Mouse (Mus musculus): ENCODE measurements around the gene E130309D02Rik.
A peak's percentile ranks its signal among the peaks of the same experiment; 100 is the strongest.

Gene E130309D02Rik

GRCm38 (mm10) chr5:143268985-143269362 lies 46.2 kb downstream of the E130309D02Rik start:
- no peak for DNase-seq (ENCODE audit: low spot score in 2 of 2)

GRCm38 (mm10) chr5:143266794-143267193 lies 48.4 kb downstream of the E130309D02Rik start:
- no peak for DNase-seq (ENCODE audit: low spot score in 2 of 2)

GRCm38 (mm10) chr5:143265409-143265808 lies 49.8 kb downstream of the E130309D02Rik start:
- no peak for DNase-seq (ENCODE audit: low spot score in 2 of 2)

DNA sequence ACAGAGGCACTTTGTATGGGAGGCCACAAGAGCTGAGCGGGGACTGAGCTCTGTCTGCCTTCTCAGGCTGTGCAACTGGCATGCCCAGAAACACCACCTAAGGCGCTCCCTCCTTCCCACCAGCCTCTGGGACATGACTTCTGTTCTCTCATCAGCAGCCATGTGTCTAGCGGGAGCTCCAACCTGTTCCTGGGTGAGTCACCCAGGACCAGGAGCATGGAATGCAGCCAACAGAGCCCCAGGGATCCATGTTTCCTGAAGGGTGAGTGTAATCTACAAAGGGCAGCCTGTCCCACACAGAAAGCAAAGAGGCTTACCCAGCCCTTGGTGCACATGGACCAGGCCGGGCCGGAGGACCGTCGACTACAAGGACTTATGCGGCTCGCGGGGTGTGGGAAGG lies 50.5 kb downstream of the E130309D02Rik start:
- DNase-seq (ENCODE audit: low spot score in 2 of 2) = no peak

GRCm38 (mm10) chr5:143261636-143262035 lies 53.5 kb downstream of the E130309D02Rik start:
- DNase-seq (ENCODE audit: low spot score in 2 of 2) = peak in 1 of 2 experiments; percentile 63

GRCm38 (mm10) chr5:143255802-143256201 lies 59.4 kb downstream of the E130309D02Rik start:
- DNase-seq (ENCODE audit: low spot score in 2 of 2) = no peak

DNA sequence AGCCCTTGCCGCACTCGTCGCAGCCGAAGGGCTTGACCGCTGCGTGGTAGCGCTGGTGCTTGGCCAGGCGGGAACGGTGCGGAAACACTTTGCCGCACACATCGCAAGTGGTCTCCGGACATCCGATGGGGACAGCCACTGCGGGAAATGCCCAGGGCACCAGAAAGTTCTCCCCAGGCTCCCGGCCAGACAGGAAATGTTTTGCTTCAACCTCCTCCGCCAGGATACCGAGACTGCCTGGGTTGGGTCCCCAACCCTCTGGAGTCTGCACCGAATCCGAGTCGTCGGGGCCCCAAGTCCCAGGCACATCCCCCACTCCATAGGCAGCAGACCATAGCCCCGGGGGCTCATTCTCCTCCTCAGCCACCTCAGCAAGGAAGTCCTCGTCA lies 60.0 kb downstream of the E130309D02Rik start:
- DNase-seq (ENCODE audit: low spot score in 2 of 2) = no peak

DNA sequence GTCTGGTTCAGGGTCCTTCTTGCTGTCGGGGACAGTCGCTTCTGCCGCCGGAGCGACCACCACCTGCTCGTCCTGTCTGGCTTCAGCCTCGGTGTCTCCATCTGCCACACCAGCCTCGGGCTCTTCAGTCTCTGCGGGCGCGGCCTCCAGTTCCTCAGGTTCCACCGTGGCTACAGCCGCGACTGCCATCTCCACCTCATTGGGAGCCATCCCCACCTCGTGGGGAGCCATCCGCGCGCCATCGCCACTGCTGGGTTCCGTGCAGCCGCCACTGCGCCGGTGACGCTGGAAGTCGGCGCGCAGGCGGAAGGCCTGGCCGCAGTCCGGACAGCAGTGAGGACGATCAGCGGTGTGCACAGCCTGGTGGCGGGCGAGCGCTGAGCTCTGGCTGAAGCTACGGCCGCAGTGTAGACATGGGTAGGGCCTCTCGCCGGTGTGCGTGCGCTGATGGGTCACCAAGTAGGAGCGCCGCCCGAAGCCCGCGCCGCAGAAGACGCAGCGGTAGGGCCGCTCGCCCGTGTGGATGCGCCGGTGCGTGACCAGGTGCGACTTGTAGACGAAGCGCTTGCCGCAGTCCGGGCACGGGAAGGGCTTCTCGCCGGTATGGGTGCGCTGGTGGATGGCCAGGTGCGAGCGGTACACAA lies 60.6 kb downstream of the E130309D02Rik start:
- no peak for DNase-seq (ENCODE audit: low spot score in 2 of 2)

GRCm38 (mm10) chr5:143253881-143254486 lies 61.2 kb downstream of the E130309D02Rik start:
- DNase-seq (ENCODE audit: low spot score in 2 of 2) = no peak

DNA sequence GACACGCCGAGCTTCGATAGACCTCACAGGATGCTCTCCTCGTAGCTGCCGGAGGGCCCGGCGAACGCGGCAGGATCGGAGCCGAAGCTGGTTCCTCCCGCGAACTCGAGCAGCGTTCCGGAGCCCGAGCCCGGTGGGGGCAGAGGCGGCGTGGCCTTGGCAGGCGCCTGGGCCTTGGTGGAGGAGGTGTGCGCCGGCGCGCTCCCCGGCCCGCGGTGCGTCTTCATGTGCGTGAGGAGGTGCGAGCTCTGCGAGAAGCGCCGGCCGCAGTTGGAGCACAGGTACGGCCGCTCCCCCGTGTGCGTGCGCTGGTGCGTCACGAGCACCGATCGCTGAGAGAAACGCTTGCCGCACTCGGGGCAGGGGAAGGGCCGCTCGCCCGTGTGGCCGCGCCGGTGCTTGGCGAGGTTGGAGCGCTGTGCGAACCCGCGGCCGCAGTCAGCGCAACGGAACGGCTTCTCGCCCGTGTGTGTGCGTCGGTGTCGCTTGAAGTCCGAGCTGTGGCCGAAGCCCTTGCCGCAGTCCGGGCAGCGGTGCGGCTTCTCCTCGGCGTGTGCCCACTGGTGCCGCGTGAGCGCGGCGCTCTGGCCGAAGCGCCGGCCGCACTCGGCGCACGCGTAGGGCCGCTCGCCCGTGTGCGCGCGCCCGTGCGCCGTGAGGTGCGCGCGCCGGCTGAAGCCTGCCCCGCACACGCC lies 61.8 kb downstream of the E130309D02Rik start:
- DNase-seq (ENCODE audit: low spot score in 2 of 2) = no peak

DNA sequence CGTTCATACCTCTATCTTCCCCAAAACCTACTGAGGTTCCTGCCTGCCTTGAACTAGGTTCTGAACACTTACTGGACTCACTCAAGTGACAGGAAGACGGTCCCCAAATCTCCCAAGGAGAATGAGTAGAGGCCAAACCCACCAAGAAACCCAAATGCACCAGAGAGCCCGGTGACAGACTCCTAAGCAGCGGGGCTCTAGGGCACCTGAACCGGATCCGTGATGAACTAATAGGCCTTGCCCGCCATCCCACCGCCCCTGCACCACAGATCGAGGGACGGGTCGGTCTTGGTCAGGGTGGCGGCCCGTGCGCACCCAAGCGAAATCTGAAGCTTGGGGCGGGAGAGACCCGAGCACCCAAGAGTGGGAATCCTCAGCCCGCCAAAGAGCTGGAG lies 62.4 kb downstream of the E130309D02Rik start:
- no peak for DNase-seq (ENCODE audit: low spot score in 2 of 2)

- no peak for DNase-seq (ENCODE audit: low spot score in 2 of 2)
Measured at GRCm38 (mm10) chr5:143252039-143252438, 63.1 kb downstream of the E130309D02Rik start.
